Mouse (Mus musculus): ENCODE measurements around the gene Dmkn. TPM values are rescaled to one million over a fixed set of nuclear protein-coding genes. Genes with fewer than 3 reads are reported as not detected.
"Not testable (repeated sequence)": the region's sequence is repeated elsewhere in the genome, so short reads cannot be mapped to it uniquely, and the experiment has no call there.

Gene Dmkn
- polyA plus RNA-seq, 1 experiment from 2014 or later = not detected

GRCm38 (mm10) chr7:30736211-30736610 lies 27.3 kb upstream of the Dmkn start:
- 0 out of 2 replicates have a peak, but pooled peaks cover 4% of the 10 kb centered on the region for H3K4me1 ChIP-seq (replicated peaks)
- ATAC-seq (ENCODE audit: low read depth) = no peak
- no peaks in the 10 kb centered on the region for H3K9me3 ChIP-seq (replicated peaks)

GRCm38 (mm10) chr7:30742570-30742969 lies 21.0 kb upstream of the Dmkn start:
- not testable (repeated sequence) for DNase-seq; H3K27me3 ChIP-seq; H3K4me1 ChIP-seq (replicated peaks); H3K4me3 ChIP-seq (replicated peaks); H3K9ac ChIP-seq; H3K36me3 ChIP-seq; ATAC-seq (ENCODE audit: low read depth); H3K4me2 ChIP-seq; H3K9me3 ChIP-seq (replicated peaks); H3K27ac ChIP-seq
- WGBS (ENCODE audit: insufficient replicate concordance) = 57% methylated on average over 2 of the region's 2 CpGs

More at GRCm38 (mm10) chr7:30736211-30736610, 27.3 kb upstream of the Dmkn start:
- 79% methylated on average over 3 of the region's 3 CpGs for WGBS (ENCODE audit: insufficient replicate concordance)
- DNase-seq = no peak
- no peaks in the 10 kb centered on the region for H3K27me3 ChIP-seq
- no peak overlapping the region for H3K27ac ChIP-seq
- H3K36me3 ChIP-seq = peaks cover 43% of the 10 kb centered on the region
- H3K4me3 ChIP-seq (replicated peaks) = no peak overlapping the region
- H3K4me2 ChIP-seq = no peak overlapping the region
- H3K9ac ChIP-seq = no peak overlapping the region

- H3K9ac ChIP-seq; H3K36me3 ChIP-seq; H3K27me3 ChIP-seq; H3K9me3 ChIP-seq (replicated peaks); H3K4me2 ChIP-seq; ATAC-seq (ENCODE audit: low read depth); H3K27ac ChIP-seq; H3K4me3 ChIP-seq (replicated peaks); DNase-seq; H3K4me1 ChIP-seq (replicated peaks): not testable (repeated sequence)
- 77% methylated on average over 4 of the region's 4 CpGs for WGBS (ENCODE audit: insufficient replicate concordance)
Observed at GRCm38 (mm10) chr7:30743617-30744016, 19.9 kb upstream of the Dmkn start, which contains the start of gene Gapdhs. Gapdhs (minus strand) TSS chr7:30743681.

- WGBS (ENCODE audit: insufficient replicate concordance) = 42% methylated on average over 4 of the region's 4 CpGs
- Histone ChIP-seq H3K36me3 (0 out of 2 replicates have a peak, but pooled peaks cover 4% of the 10 kb centered on the region), H3K9ac (no peak overlapping the region), H3K4me2 (no peak overlapping the region), H3K4me1 (replicated peaks) (0 out of 2 replicates have a peak, but pooled peaks cover 4% of the 10 kb centered on the region), H3K9me3 (replicated peaks) (no peaks in the 10 kb centered on the region), H3K4me3 (replicated peaks) (no peak overlapping the region), H3K27me3 (no peaks in the 10 kb centered on the region), H3K27ac (no peak overlapping the region)
- DNase-seq (no peak), ATAC-seq (ENCODE audit: low read depth) (no peak)
Observed at GRCm38 (mm10) chr7:30744022-30744598, 19.4 kb upstream of the Dmkn start.

- no peak overlapping the region for H3K9ac ChIP-seq
- ATAC-seq (ENCODE audit: low read depth) (no peak), DNase-seq (no peak)
- H3K27ac ChIP-seq = no peak overlapping the region
- no peak overlapping the region for H3K4me3 ChIP-seq (replicated peaks)
- H3K9me3 ChIP-seq (replicated peaks) = no peaks in the 10 kb centered on the region
- no peaks in the 10 kb centered on the region for H3K36me3 ChIP-seq
- 0 out of 2 replicates have a peak, but pooled peaks cover 4% of the 10 kb centered on the region for H3K4me1 ChIP-seq (replicated peaks)
- 75% methylated on average over 7 of the region's 7 CpGs for WGBS (ENCODE audit: insufficient replicate concordance)
- no peak overlapping the region for H3K4me2 ChIP-seq
- no peaks in the 10 kb centered on the region for H3K27me3 ChIP-seq
Observed at GRCm38 (mm10) chr7:30747525-30748204, 15.9 kb upstream of the Dmkn start.

GRCm38 (mm10) chr7:30749824-30750606 lies 13.5 kb upstream of the Dmkn start:
- no peaks in the 10 kb centered on the region for H3K27me3 ChIP-seq
- H3K4me1 ChIP-seq (replicated peaks) = no peaks in the 10 kb centered on the region
- no peak overlapping the region for H3K27ac ChIP-seq
- H3K9me3 ChIP-seq (replicated peaks) = peaks cover 3% of the 10 kb centered on the region; the same call in 1 of the 2 replicates
- no peak overlapping the region for H3K4me2 ChIP-seq
- WGBS (ENCODE audit: insufficient replicate concordance) = 69% methylated on average over 13 of the region's 13 CpGs
- no peak for DNase-seq
- no peaks in the 10 kb centered on the region for H3K36me3 ChIP-seq
- ATAC-seq (ENCODE audit: low read depth) = no peak
- H3K4me3 ChIP-seq (replicated peaks) = no peak overlapping the region
- no peak overlapping the region for H3K9ac ChIP-seq

GRCm38 (mm10) chr7:30751086-30751669 lies 12.4 kb upstream of the Dmkn start, which contains the start of gene Sbsn:
Sbsn (plus strand) TSS chr7:30751471.
- Histone ChIP-seq H3K27ac (no peak within 1 kb of the TSS), H3K27me3 (no peaks in the 10 kb centered on the region), H3K4me3 (replicated peaks) (no peak within 1 kb of the TSS), H3K9me3 (replicated peaks) (peaks cover 5% of the 10 kb centered on the region; the same call in 1 of the 2 replicates), H3K9ac (no peak within 1 kb of the TSS), H3K4me2 (no peak within 1 kb of the TSS), H3K4me1 (replicated peaks) (no peaks in the 10 kb centered on the region), H3K36me3 (no peaks in the 10 kb centered on the region)
- DNase-seq (no peak), ATAC-seq (ENCODE audit: low read depth) (no peak)
- 47% methylated on average over 5 of the region's 5 CpGs for WGBS (ENCODE audit: insufficient replicate concordance)

- no peak overlapping the region for H3K4me2 ChIP-seq
- no peaks in the 10 kb centered on the region for H3K36me3 ChIP-seq
- H3K27me3 ChIP-seq = no peaks in the 10 kb centered on the region
- no peak overlapping the region for H3K27ac ChIP-seq
- H3K9ac ChIP-seq = no peak overlapping the region
- 57% methylated on average over 3 of the region's 3 CpGs for WGBS (ENCODE audit: insufficient replicate concordance)
- peaks cover 15% of the 10 kb centered on the region for H3K4me1 ChIP-seq (replicated peaks)
- no peak overlapping the region for H3K4me3 ChIP-seq (replicated peaks)
- DNase-seq (no peak), ATAC-seq (ENCODE audit: low read depth) (no peak)
- peaks cover 5% of the 10 kb centered on the region; the same call in 1 of the 2 replicates for H3K9me3 ChIP-seq (replicated peaks)
Observed at GRCm38 (mm10) chr7:30757001-30757400, 6.6 kb upstream of the Dmkn start.

GRCm38 (mm10) chr7:30758853-30759252 lies 4.7 kb upstream of the Dmkn start:
- no peak overlapping the region for H3K4me3 ChIP-seq (replicated peaks)
- ATAC-seq (ENCODE audit: low read depth) (no peak), DNase-seq (no peak)
- H3K27me3 ChIP-seq = 0 out of 2 replicates have a peak, but pooled peaks cover 2% of the 10 kb centered on the region
- H3K36me3 ChIP-seq = no peaks in the 10 kb centered on the region
- peaks cover 5% of the 10 kb centered on the region; the same call in 1 of the 2 replicates for H3K9me3 ChIP-seq (replicated peaks)
- H3K4me2 ChIP-seq = no peak overlapping the region
- H3K4me1 ChIP-seq (replicated peaks) = peaks cover 20% of the 10 kb centered on the region
- H3K27ac ChIP-seq = no peak overlapping the region
- no peak overlapping the region for H3K9ac ChIP-seq
- WGBS (ENCODE audit: insufficient replicate concordance) = 32% methylated on average over 4 of the region's 4 CpGs

GRCm38 (mm10) chr7:30761769-30762352 lies 1.7 kb upstream of the Dmkn start:
- Histone ChIP-seq H3K9me3 (replicated peaks) (no peaks in the 10 kb centered on the region), H3K27me3 (peaks cover 15% of the 10 kb centered on the region), H3K36me3 (no peaks in the 10 kb centered on the region), H3K27ac (no peak overlapping the region), H3K9ac (no peak overlapping the region), H3K4me3 (replicated peaks) (no peak overlapping the region), H3K4me1 (replicated peaks) (peaks cover 20% of the 10 kb centered on the region), H3K4me2 (no peak overlapping the region)
- DNase-seq (peak; percentile 3), ATAC-seq (ENCODE audit: low read depth) (peak; percentile 64; the same call in 1 of the 2 replicates)
- 15% methylated on average over 4 of the region's 4 CpGs for WGBS (ENCODE audit: insufficient replicate concordance)

Measured in liver, embryonic 13.5 days (tissue).